Mouse (Mus musculus): ENCODE results near the gene Neurl2. TPM values are rescaled to one million over a fixed set of nuclear protein-coding genes. Genes with fewer than 3 reads are reported as not detected.
A peak's percentile ranks its signal among the peaks of the same experiment; 100 is the strongest.
"Not testable (repeated sequence)": the region's sequence is repeated elsewhere in the genome, so short reads cannot be mapped to it uniquely, and the experiment has no call there.

The Neurl2 gene
- 6.7 and 7.1 TPM in 2 replicates for polyA plus RNA-seq (2015; fragmentation: Nextera tagmentation; extraction: Ambion mirVana)

DNA sequence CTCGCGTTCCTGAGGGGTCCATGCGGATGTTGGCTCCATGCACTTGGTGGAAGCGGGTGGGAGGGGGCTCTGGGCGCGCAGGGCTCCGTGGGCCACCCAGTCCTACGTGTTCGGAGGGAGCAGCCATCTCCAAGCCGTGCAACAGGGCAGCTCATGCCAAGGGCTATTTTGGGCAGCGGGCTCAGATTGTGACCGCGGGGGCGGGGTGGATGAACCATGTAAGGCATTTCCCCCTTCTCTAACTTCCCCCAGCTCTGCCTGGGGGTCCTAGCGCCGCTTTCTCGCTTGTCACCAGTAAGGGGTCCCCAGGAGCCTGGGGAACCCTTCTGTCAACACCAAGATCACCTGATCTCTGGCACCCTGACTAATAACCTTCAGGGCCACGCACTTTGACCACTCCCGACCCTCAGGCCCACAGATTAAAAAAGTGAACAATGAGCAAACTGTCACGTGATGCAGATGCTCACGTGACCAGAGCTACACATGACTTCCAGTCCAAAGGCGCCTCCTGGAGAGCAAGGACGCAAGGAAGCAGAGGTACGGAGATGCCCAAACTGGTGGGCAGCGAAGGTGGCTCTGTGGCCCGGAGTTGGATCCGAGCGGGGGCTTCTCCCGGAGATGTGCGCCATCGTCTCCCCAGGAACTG lies at the start of gene Neurl2:
Neurl2 (minus strand) TSS at position 143 of the 646 bp plus-strand sequence.
- peak within 1 kb of the TSS; percentile 98 for H3K4me2 ChIP-seq (replicated peaks)
- H3K36me3 ChIP-seq: peaks cover 37% of the 10 kb centered on the region
- H3K9me3 ChIP-seq: no peaks in the 10 kb centered on the region
- no peaks in the 10 kb centered on the region for H3K27me3 ChIP-seq
- H3K4me3 ChIP-seq: peak within 1 kb of the TSS; percentile 78
- ATAC-seq (ENCODE audit: low FRiP score, low read depth): peak; percentile 75
- under 1% methylated on average over 31 of the region's 31 CpGs for WGBS
- H3K4me1 ChIP-seq: peaks cover 18% of the 10 kb centered on the region
- H3K9ac ChIP-seq: peak within 1 kb of the TSS; percentile 86
- H3K27ac ChIP-seq: peak within 1 kb of the TSS; percentile 75

- Histone ChIP-seq H3K27ac (no peak overlapping the region), H3K9me3 (no peaks in the 10 kb centered on the region), H3K4me2 (replicated peaks) (no peak overlapping the region), H3K27me3 (no peaks in the 10 kb centered on the region), H3K36me3 (peaks cover 50% of the 10 kb centered on the region), H3K4me3 (no peak overlapping the region), H3K9ac (no peak overlapping the region), H3K4me1 (peaks cover 17% of the 10 kb centered on the region)
- no peak for ATAC-seq (ENCODE audit: low FRiP score, low read depth)
- 81% methylated on average over 9 of the region's 9 CpGs for WGBS
Observed at GRCm38 (mm10) chr2:164882619-164883018, 49.4 kb upstream of the Neurl2 start.

GRCm38 (mm10) chr2:164879568-164880277 lies 46.5 kb upstream of the Neurl2 start:
- Histone ChIP-seq H3K9me3 (no peaks in the 10 kb centered on the region), H3K9ac (peak overlapping the region; percentile 100), H3K27me3 (no peaks in the 10 kb centered on the region), H3K4me3 (peak overlapping the region; percentile 90), H3K27ac (peak overlapping the region; percentile 100), H3K4me1 (peaks cover 20% of the 10 kb centered on the region), H3K36me3 (peaks cover 21% of the 10 kb centered on the region), H3K4me2 (replicated peaks) (peak overlapping the region; percentile 95)
- under 1% methylated on average over 53 of the region's 72 CpGs for WGBS
- ATAC-seq (ENCODE audit: low FRiP score, low read depth): peak; percentile 83

GRCm38 (mm10) chr2:164879228-164879567 lies 45.9 kb upstream of the Neurl2 start, which contains the start of gene Pcif1:
Pcif1 (plus strand) TSS chr2:164879304.
- Histone ChIP-seq H3K9me3 (no peaks in the 10 kb centered on the region), H3K27me3 (no peaks in the 10 kb centered on the region), H3K27ac (peak within 1 kb of the TSS; percentile 100), H3K9ac (peak within 1 kb of the TSS; percentile 100), H3K4me1 (peaks cover 24% of the 10 kb centered on the region), H3K4me2 (replicated peaks) (peak within 1 kb of the TSS; percentile 95), H3K36me3 (peaks cover 17% of the 10 kb centered on the region), H3K4me3 (peak within 1 kb of the TSS; percentile 90)
- under 1% methylated on average over 33 of the region's 40 CpGs for WGBS
- peak; percentile 88 for ATAC-seq (ENCODE audit: low FRiP score, low read depth)

- 2% methylated on average over 28 of the region's 28 CpGs for WGBS
- H3K9ac ChIP-seq: peak overlapping the region; percentile 100
- no peaks in the 10 kb centered on the region for H3K27me3 ChIP-seq
- peaks cover 12% of the 10 kb centered on the region for H3K36me3 ChIP-seq
- H3K9me3 ChIP-seq: no peaks in the 10 kb centered on the region
- ATAC-seq (ENCODE audit: low FRiP score, low read depth): peak; percentile 30; the same call in 1 of the 2 replicates
- H3K4me1 ChIP-seq: peaks cover 24% of the 10 kb centered on the region
- H3K4me2 ChIP-seq (replicated peaks): peak overlapping the region; percentile 95
- peak overlapping the region; percentile 100 for H3K27ac ChIP-seq
- H3K4me3 ChIP-seq: peak overlapping the region; percentile 90
Observed at GRCm38 (mm10) chr2:164878509-164879227, 45.4 kb upstream of the Neurl2 start.

DNA sequence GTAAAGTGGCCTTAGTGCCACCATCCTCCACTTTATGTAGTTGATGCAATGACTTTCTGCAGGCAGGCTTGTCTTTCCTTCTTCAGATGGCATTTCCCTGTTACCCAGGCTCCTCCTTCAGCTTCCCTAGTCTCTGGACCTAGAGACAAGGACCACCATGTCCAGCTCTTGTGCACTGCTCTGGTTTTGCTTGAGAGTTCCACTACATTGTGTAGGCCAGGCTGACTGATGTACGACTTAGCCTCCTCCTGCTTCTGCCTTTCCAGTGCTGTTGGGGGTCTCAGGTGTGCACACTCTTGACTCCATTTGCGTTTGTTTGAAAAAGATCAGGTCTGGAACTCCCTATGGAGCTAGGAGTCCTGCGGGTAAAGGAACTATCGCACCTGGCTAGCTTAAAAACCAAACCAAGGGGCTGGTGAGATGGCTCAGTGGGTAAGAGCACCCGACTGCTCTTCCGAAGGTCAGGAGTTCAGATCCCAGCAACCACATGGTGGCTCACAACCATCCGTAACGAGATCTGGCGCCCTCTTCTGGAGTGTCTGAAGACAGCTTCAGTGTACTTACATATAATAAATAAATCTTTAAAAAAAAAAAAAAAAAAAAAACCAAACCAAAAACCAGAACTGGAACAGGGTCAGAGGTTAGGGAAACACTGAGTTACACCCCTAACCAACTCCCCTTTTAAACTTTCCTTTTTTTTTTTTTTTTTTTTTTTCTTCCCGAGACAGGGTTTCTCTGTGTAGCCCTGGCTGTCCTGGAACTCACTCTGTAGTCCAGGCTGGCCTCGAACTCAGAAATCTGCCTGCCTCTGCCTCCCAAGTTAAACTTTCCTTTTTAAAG lies 44.3 kb upstream of the Neurl2 start:
- H3K27ac ChIP-seq; H3K27me3 ChIP-seq; ATAC-seq (ENCODE audit: low FRiP score, low read depth); H3K36me3 ChIP-seq; H3K9ac ChIP-seq; H3K9me3 ChIP-seq: not testable (repeated sequence)
- H3K4me3 ChIP-seq: peak overlapping the region; percentile 90
- H3K4me2 ChIP-seq (replicated peaks): peak overlapping the region; percentile 95
- 76% methylated on average over 11 of the region's 11 CpGs for WGBS
- peaks cover 24% of the 10 kb centered on the region for H3K4me1 ChIP-seq

DNA sequence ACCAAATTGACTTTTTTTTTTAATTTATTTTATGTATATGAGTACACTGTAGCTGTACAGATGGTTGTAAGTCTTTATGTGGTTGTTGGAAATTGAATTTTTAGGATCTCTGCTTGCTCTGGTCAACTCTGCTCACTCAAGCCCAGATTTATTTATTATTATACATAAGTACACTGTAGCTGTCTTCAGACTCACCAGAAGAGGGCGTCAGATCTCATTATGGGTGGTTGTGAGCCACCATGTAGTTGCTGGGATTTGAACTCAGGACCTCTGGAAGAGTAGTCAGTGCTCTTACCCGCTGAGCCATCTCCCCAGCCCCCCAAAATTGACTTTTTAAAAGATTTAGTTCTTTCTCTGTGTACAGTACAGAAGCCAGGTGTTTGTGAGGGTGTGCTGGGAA lies 42.4 kb upstream of the Neurl2 start:
- not testable (repeated sequence) for H3K9me3 ChIP-seq; H3K4me3 ChIP-seq; H3K4me2 ChIP-seq (replicated peaks); H3K27ac ChIP-seq; H3K9ac ChIP-seq; H3K27me3 ChIP-seq; H3K36me3 ChIP-seq; ATAC-seq (ENCODE audit: low FRiP score, low read depth)
- 48% methylated on average over 2 of the region's 2 CpGs for WGBS
- H3K4me1 ChIP-seq: peaks cover 20% of the 10 kb centered on the region

GRCm38 (mm10) chr2:164874239-164874769 lies 41.0 kb upstream of the Neurl2 start:
- Histone ChIP-seq H3K27ac (peak overlapping the region; percentile 49; the same call in 1 of the 2 replicates), H3K4me1 (peaks cover 14% of the 10 kb centered on the region), H3K9me3 (no peaks in the 10 kb centered on the region), H3K27me3 (no peaks in the 10 kb centered on the region), H3K4me3 (no peak overlapping the region), H3K36me3 (no peaks in the 10 kb centered on the region; the same call in 1 of the 2 replicates), H3K4me2 (replicated peaks) (no peak overlapping the region; the same call in 1 of the 2 replicates), H3K9ac (no peak overlapping the region)
- 28% methylated on average over 1 of the region's 1 CpGs for WGBS
- ATAC-seq (ENCODE audit: low FRiP score, low read depth): no peak; the same call in 1 of the 2 replicates

GRCm38 (mm10) chr2:164873621-164874020 lies 40.4 kb upstream of the Neurl2 start:
- Histone ChIP-seq H3K4me2 (replicated peaks) (no peak overlapping the region), H3K4me3 (no peak overlapping the region), H3K9me3 (no peaks in the 10 kb centered on the region), H3K27ac (no peak overlapping the region), H3K4me1 (peaks cover 14% of the 10 kb centered on the region), H3K9ac (0 out of 2 replicates have a peak overlapping the region, but pooled peaks have one; percentile 35), H3K36me3 (no peaks in the 10 kb centered on the region; the same call in 1 of the 2 replicates), H3K27me3 (no peaks in the 10 kb centered on the region)
- no peak for ATAC-seq (ENCODE audit: low FRiP score, low read depth)
- 58% methylated on average over 3 of the region's 3 CpGs for WGBS

DNA sequence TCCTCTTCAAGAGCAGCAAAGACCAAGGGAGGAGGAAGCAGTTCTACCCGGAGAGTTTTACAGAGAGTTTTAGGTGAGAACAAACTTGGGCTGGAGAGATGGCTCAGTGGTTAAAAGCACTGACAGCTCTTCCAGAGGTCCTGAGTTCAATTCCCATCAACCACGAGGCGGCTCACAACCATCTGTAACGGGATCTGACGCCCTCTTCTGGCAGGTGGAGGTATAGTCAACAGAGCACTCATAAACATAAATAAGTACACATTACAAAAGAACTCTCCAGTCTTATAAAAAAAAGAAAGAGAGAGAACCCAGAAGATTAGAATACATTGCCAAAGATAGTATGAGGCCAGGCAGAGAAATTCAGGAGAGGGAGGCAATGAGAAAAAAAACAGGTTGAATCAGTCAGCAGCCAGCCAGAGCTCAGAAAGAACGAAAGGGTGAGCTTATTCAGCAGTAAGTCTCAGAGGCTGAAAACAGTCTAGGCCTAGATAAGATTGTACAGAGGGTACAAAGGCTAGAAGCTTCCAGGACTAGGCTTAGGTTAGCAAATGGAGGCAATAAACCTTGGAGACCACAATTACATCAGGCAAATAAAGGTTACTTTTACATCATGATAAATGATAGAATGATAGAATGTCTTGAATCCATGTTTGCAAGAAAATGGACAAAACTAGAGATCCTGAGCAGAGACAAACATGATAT lies 38.5 kb upstream of the Neurl2 start:
- WGBS: 55% methylated on average over 6 of the region's 6 CpGs
- no peaks in the 10 kb centered on the region for H3K36me3 ChIP-seq
- H3K4me2 ChIP-seq (replicated peaks): no peak overlapping the region
- ATAC-seq (ENCODE audit: low FRiP score, low read depth): no peak
- peaks cover 6% of the 10 kb centered on the region; the same call in 1 of the 2 replicates for H3K9me3 ChIP-seq
- H3K4me3 ChIP-seq: no peak overlapping the region
- H3K4me1 ChIP-seq: 0 out of 2 replicates have a peak, but pooled peaks cover 7% of the 10 kb centered on the region
- no peak overlapping the region for H3K9ac ChIP-seq
- H3K27ac ChIP-seq: no peak overlapping the region
- no peaks in the 10 kb centered on the region for H3K27me3 ChIP-seq

Measured in limb, embryonic 13.5 days (tissue).